Mouse (Mus musculus) bone marrow macrophage, adult 2 months (primary cell): ENCODE measurements around the gene Tm7sf2. TPM values are rescaled to one million over a fixed set of nuclear protein-coding genes. Genes with fewer than 3 reads are reported as not detected.
A peak's percentile ranks its signal among the peaks of the same experiment; 100 is the strongest.

Experiments
- H3K27ac ChIP-seq: 2 replicates; pipeline ENCODE4 v1.5.1; 2012; ENCODE audit warnings: low read depth, low read length; ENCODE audit not compliant: insufficient read depth
- H3K4me1 ChIP-seq: 2 replicates; pipeline ENCODE4 v1.6.1; 2012; ENCODE audit warnings: low read length; ENCODE audit not compliant: control insufficient read depth, insufficient read depth
- H3K4me3 ChIP-seq: 2 replicates; pipeline ENCODE4 v1.5.1; 2012; ENCODE audit warnings: mild to moderate bottlenecking, low read length, moderate library complexity; ENCODE audit not compliant: insufficient read depth
- CTCF ChIP-seq: IDR thresholded peaks from 2 replicates; pipeline ENCODE4 v1.5.1; 2012; ENCODE audit warnings: low read depth, mild to moderate bottlenecking, low read length, moderate library complexity
- POLR2A ChIP-seq: IDR thresholded peaks from 2 replicates; pipeline ENCODE4 v1.6.1; 2012; ENCODE audit warnings: mild to moderate bottlenecking, low read depth, low read length, borderline replicate concordance
- polyA plus RNA-seq: library from polyadenylated mRNA; stranded (reverse); fragments of >200 nt; gene quantifications from 2 replicates; pipeline ENCODE4 v1.2.4, GENCODE M21; 2012; ENCODE audit not compliant: missing spikeins, insufficient read depth, insufficient read length

Gene Tm7sf2
- polyA plus RNA-seq, 1 experiment = 13.7 TPM

DNA sequence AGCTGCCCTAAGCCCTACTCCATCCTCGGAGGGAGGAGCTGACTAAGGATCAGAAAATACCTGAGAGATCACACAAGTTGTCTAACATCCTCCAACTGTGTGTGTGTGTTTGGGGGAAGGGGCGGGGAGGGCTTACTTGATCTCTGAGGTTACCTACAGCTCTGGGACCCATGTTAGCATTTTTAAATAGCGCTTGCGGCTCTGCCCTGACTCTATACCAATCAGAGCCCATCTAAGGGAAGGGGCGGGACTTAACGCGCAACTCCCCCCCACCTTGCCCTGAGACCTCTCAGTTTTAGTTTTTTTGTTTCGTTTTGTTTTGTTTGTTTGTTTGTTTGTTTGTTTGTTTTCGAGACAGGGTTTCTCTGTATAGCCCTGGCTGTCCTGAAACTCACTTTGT is 38.7 kb downstream of the Tm7sf2 start:
- TF ChIP-seq CTCF = no peak
- TF ChIP-seq POLR2A = no peak
- H3K27ac ChIP-seq = no peak overlapping the region
- H3K4me3 ChIP-seq = no peak overlapping the region
- H3K4me1 ChIP-seq = no peaks in the 10 kb centered on the region

DNA sequence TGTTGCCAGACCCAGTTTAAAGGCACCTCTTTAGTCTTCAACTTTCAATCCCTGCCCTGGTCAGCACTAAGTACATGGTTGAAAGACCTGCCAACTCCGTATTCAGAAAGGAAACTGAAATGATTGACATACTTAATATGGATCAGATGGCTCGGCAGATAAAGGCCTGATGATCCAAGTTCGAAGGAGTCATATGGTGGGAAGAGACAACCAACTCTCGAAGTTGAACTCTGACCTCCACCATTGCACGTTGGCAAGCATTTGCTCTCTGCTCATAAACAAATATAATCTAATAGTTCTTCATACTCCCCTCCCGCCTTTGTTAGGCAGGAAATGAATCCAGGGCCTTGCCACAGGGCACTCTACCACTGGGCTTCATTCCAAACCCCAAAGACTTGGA is 39.2 kb downstream of the Tm7sf2 start:
- TF ChIP-seq POLR2A = no peak
- no peak for TF ChIP-seq CTCF
- Histone ChIP-seq H3K4me1 (no peaks in the 10 kb centered on the region), H3K27ac (no peak overlapping the region), H3K4me3 (no peak overlapping the region)

DNA sequence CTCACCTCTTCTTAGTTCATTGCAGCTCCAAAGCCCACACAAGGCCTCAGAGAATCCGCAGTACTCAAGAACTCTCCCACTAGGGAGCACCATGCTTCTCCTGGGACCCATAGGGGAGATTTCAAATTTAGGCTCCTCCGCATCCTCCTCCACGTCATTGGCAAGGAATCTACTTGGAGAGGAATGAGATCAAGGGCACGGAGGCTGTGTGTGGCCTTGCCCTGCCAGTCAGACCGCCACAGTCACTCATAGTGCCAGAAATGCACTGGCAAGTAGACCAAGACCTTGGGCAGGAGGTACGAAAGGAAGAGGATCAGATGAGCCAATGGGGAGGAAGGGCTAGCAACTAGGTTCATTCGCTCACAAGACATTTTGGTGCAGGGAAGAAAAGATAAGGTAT is 44.2 kb downstream of the Tm7sf2 start:
- no peak overlapping the region for H3K4me3 ChIP-seq
- H3K27ac ChIP-seq = no peak overlapping the region
- TF ChIP-seq CTCF (no peak), POLR2A (no peak)
- H3K4me1 ChIP-seq = peaks cover 8% of the 10 kb centered on the region

DNA sequence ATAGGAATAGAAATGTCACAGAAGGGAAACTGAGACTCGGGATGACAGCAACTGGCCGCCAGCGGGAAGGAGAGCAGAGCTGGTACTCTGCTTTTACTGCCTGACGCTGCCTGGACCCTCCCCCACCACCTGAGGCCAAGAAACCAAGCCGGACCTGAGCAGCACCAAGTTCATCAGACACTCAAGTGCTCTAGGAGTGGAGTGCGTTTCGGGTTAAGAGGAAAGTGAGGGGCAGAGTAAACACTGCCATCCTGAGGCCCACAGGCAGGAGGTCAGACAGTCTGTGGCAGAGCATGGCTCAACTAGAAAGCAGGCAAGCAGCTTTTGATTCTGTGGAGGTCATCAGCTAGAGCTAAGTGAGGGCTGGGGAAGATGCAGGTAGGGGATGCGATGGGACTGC is 45.1 kb downstream of the Tm7sf2 start:
- H3K4me1 ChIP-seq = peaks cover 8% of the 10 kb centered on the region
- TF ChIP-seq CTCF (no peak), POLR2A (no peak)
- no peak overlapping the region for H3K27ac ChIP-seq
- no peak overlapping the region for H3K4me3 ChIP-seq

DNA sequence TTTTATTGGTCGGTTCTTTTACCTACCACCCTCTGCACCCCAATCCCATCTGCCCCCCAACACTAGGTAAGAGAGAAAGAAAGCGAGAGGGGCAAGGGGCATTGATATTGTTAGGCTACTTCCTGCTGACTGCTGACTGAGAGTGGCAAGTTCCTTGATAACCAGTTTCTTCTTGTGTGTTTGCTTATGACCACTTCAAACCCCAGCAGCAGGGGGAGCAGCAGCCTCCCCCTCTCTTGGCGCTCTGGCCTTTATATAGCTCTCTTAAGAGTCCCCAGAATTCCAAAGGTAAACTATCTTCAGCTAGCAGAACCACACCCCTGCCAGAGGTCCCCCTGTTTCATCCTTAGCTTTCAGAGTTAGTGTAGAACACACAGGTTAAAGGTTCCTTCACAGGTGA is 47.9 kb downstream of the Tm7sf2 start:
- peaks cover 11% of the 10 kb centered on the region for H3K4me1 ChIP-seq
- no peak overlapping the region for H3K27ac ChIP-seq
- TF ChIP-seq POLR2A = no peak
- TF ChIP-seq CTCF = no peak
- no peak overlapping the region for H3K4me3 ChIP-seq

DNA sequence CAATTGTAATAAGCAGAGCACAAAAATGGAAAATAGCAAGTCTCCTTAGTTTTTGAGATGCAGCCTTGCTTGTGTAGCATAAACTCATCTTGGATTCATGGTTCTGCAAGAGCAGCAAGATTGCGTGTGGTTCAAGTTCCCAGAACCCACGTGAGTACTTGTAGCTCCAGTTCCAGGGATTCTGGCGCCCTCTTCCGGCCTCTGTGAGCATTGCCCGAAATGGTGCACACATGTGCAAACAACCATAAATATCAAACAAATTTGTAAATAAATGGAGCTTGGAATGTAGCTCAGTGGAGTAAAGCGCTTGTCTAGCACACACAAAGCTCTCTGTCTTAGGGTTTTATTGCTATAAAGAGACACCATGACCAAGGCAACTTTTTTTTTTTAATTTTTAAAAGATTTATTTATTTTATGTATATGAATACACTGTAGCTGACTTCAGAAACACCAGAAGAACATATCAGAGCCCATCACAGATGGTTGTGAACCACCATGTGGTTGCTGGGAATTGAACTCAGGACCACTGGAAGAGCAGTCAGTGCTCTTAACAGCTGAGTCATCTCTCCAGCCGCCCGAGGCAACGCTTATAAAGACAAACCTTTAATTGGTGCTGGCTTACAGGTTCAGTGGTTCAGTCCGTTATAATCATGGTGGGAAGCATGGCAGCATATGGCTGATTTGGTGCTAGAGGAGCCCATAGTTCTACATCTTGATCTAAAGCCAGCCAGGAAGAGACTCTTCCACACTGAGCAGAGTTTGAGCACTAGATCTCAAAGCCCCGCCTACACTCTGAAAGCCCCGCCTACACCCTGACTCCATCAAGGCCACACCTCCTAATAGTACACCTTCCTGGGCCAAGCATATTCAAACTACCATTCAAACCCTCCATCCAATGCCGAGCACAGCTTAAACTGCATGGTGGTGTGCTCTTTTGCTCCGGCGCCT is 49.8 kb downstream of the Tm7sf2 start:
- no peak overlapping the region for H3K4me3 ChIP-seq
- peaks cover 14% of the 10 kb centered on the region for H3K4me1 ChIP-seq
- no peak for TF ChIP-seq POLR2A
- TF ChIP-seq CTCF = peak; percentile 98
- H3K27ac ChIP-seq = no peak overlapping the region

DNA sequence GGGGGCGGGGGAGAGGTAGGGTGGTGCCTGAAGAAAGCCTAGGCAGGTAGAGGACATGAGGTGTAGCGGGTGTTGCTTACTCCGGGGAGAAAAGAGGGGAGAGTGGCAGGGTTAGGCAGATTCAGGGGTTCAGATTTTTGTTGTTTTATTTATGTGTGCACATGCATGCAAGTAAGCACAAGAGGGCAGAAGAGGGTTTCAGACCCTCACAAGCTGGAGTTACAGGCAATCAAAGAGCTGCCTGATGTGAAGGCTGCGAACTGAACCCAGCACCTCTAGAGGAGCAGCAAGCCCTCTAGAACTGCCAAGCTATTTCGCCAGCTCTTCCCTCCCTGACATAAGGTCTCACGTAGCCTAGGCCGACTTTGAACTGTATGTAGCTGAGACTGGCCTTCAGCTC is 51.6 kb downstream of the Tm7sf2 start:
- no peak overlapping the region for H3K4me3 ChIP-seq
- TF ChIP-seq POLR2A (no peak), CTCF (no peak)
- H3K27ac ChIP-seq = no peak overlapping the region
- peaks cover 7% of the 10 kb centered on the region for H3K4me1 ChIP-seq

DNA sequence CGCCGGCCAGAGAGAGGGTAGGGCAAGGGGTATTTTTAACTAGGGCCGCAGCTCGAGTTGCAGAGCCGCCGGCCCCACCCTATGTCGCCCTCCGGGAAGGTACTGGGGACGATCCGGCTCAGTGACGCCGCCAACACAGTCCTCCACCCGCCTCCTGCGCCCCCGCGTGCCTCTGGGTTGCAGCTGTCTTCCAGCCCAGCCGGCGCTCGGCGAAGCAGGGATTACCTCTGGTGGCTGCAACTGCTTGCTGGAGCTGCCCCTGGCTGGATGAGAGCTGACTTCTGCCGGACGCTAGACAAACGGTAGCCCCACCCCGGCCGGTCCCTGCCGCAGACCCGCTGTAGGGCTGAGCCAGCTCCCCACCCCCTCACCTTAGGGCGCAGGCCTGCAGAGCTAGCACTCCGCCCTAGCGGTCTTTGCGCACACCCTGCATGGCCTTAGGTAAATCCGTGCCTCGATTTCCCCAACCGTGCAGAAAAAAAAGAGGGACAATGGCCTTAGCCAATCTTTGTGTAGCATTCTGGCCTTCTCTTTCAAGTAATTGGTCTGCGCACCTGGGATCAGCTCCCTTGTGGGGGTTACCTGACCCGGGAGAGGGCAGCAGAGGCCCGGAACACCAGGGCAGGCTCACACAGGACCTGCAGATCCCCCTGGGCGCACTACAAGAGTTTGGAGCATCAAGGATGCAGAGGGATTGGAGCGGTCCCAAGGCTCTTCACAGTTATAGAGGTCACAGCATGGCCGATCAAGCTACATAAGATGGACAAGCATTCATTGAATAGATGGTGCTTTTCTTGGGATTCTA is 52.5 kb downstream of the Tm7sf2 start, which contains the start of gene Capn1:
Gene Capn1 (minus strand): TSS at position 387 of the 805 bp plus-strand sequence.
- Histone ChIP-seq H3K27ac (no peak within 1 kb of the TSS), H3K4me1 (peaks cover 5% of the 10 kb centered on the region), H3K4me3 (peak within 1 kb of the TSS; percentile 60)
- TF ChIP-seq POLR2A = no peak

DNA sequence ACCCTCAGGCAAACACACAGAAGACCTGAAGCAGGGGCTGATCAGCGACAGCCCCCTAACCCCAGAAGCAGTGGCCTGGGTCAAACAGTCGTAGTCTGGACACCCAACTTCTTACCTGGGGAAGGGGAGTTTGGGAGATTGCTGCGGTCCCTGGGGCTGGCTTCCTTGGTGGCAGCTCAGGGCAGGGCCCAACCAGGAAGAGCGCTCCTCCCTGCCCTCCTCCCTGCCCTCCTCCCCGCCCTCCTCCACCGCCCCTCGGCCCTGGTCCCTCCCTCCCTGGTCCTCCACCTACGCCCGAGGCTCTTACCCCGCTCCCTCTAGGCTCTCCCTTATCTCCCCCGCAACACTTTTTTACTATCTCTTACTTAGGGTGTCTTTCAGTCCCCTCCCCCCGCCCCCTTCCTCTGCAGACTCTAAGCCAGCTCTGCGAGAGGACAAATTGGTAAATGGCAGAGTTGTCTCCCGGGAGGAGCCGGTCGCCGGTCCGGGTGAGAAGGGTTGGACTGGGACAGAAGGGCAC is 53.1 kb downstream of the Tm7sf2 start:
- H3K4me1 ChIP-seq = peaks cover 8% of the 10 kb centered on the region
- TF ChIP-seq CTCF = no peak
- TF ChIP-seq POLR2A = no peak
- peak overlapping the region; percentile 60 for H3K4me3 ChIP-seq
- no peak overlapping the region for H3K27ac ChIP-seq

DNA sequence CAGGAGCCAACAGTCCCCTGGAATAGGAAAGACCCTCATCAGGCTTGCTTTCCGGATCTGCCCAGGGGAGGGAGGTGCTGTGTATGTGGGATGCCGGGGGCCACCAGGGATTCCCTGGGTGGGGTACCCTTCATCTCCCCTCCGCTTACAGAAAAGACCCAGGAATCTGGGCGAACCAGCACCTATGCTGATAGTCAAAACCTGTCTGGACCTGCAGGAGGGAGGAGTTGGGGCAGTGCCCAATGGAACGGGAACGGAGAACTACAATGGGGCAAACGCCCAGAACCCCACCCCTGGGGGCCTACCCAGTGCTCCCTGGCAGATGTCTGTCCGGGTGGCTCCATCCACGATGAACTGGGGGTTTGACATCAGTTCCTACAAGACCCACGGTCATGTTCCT is 54.5 kb downstream of the Tm7sf2 start:
- TF ChIP-seq POLR2A (no peak), CTCF (no peak)
- Histone ChIP-seq H3K27ac (no peak overlapping the region), H3K4me3 (no peak overlapping the region), H3K4me1 (peaks cover 8% of the 10 kb centered on the region)

Other genes with a start within 250 kb of the Tm7sf2 start
- gene Frmd8, start 193.1 kb downstream of the Tm7sf2 start, polyA plus RNA-seq = 24.6 and 25.2 TPM in 2 replicates
- 74.2 and 78.0 TPM in 2 replicates for gene Slc25a45, start 190.6 kb downstream of the Tm7sf2 start, polyA plus RNA-seq
- gene Tigd3, start 174.2 kb downstream of the Tm7sf2 start, polyA plus RNA-seq = 0.61 and 0.70 TPM in 2 replicates
- 69.3 and 75.2 TPM in 2 replicates for gene Dpf2, start 155.4 kb downstream of the Tm7sf2 start, polyA plus RNA-seq
- gene Cdc42ep2, start 143.6 kb downstream of the Tm7sf2 start, polyA plus RNA-seq = 2.5 and 2.6 TPM in 2 replicates
- 24.7 and 24.8 TPM in 2 replicates for gene Pola2, start 104.2 kb downstream of the Tm7sf2 start, polyA plus RNA-seq
- gene Slc22a20, start 82.2 kb downstream of the Tm7sf2 start, polyA plus RNA-seq = not detected in 2 replicates
- gene Capn1, start 52.5 kb downstream of the Tm7sf2 start, polyA plus RNA-seq = 32.7 and 38.3 TPM in 2 replicates
- gene Syvn1, start 21.8 kb downstream of the Tm7sf2 start, polyA plus RNA-seq = 31.1 and 33.7 TPM in 2 replicates
- gene Mrpl49, start 10.6 kb downstream of the Tm7sf2 start, polyA plus RNA-seq = 24.5 and 25.9 TPM in 2 replicates
- gene Fau, start 10.5 kb downstream of the Tm7sf2 start, polyA plus RNA-seq = 1,783 and 2,337 TPM in 2 replicates
- gene Znhit2, start 7.2 kb downstream of the Tm7sf2 start, polyA plus RNA-seq = 12.8 and 16.4 TPM in 2 replicates
- 83.7 and 99.9 TPM in 2 replicates for gene Vps51, start 8.9 kb upstream of the Tm7sf2 start, polyA plus RNA-seq
- not detected in 2 replicates for gene Tmem262, start 11.7 kb upstream of the Tm7sf2 start, polyA plus RNA-seq
- 2.0 TPM in 1 of 2 replicates, not detected in the other for gene Gm28374, start 13.9 kb upstream of the Tm7sf2 start, polyA plus RNA-seq
- gene Zfpl1, start 16.6 kb upstream of the Tm7sf2 start, polyA plus RNA-seq = 38.9 and 40.5 TPM in 2 replicates
- 13.1 and 13.6 TPM in 2 replicates for gene Cdca5, start 16.6 kb upstream of the Tm7sf2 start, polyA plus RNA-seq
- gene AC131692.1, start 26.0 kb upstream of the Tm7sf2 start, polyA plus RNA-seq = 1.2 TPM in 1 of 2 replicates, not detected in the other
- 0.53 and 0.80 TPM in 2 replicates for gene Naaladl1, start 37.4 kb upstream of the Tm7sf2 start, polyA plus RNA-seq
- 5.6 and 6.0 TPM in 2 replicates for gene Sac3d1, start 50.3 kb upstream of the Tm7sf2 start, polyA plus RNA-seq
- gene Snx15, start 59.9 kb upstream of the Tm7sf2 start, polyA plus RNA-seq = 26.0 and 32.8 TPM in 2 replicates
- gene Batf2, start 72.6 kb upstream of the Tm7sf2 start, polyA plus RNA-seq = 6.2 and 7.9 TPM in 2 replicates
- gene Arl2, start 73.2 kb upstream of the Tm7sf2 start, polyA plus RNA-seq = 31.0 and 33.7 TPM in 2 replicates
- gene Majin, start 116.0 kb upstream of the Tm7sf2 start, polyA plus RNA-seq = 0.35 TPM in 1 of 2 replicates, not detected in the other
- gene Gpha2, start 158.0 kb upstream of the Tm7sf2 start, polyA plus RNA-seq = not detected in 2 replicates
- gene Ppp2r5b, start 167.5 kb upstream of the Tm7sf2 start, polyA plus RNA-seq = 13.7 and 15.4 TPM in 2 replicates
- gene Atg2a, start 173.3 kb upstream of the Tm7sf2 start, polyA plus RNA-seq = 23.9 and 27.1 TPM in 2 replicates
- 91.9 and 96.3 TPM in 2 replicates for gene Ehd1, start 208.4 kb upstream of the Tm7sf2 start, polyA plus RNA-seq
- 6.9 and 7.0 TPM in 2 replicates for gene Cdc42bpg, start 238.1 kb upstream of the Tm7sf2 start, polyA plus RNA-seq